Mouse (Mus musculus) small intestine, adult 2 months (tissue): ENCODE data around the gene Irf6. TPM values are rescaled to one million over a fixed set of nuclear protein-coding genes. Genes with fewer than 3 reads are reported as not detected.
A peak's percentile ranks its signal among the peaks of the same experiment; 100 is the strongest.

Experiments
- H3K27ac ChIP-seq: fragments of 200-500 bp; 2 replicates; pipeline ENCODE4 v1.5.1; 2012; ENCODE audit warnings: low read depth, low read length, control low read depth, inconsistent platforms; ENCODE audit not compliant: insufficient read depth
- H3K27me3 ChIP-seq: fragments of 200-500 bp; 2 replicates; pipeline ENCODE4 v1.6.1; 2012; ENCODE audit warnings: mild to moderate bottlenecking, moderate library complexity, low read length, inconsistent platforms; ENCODE audit not compliant: control insufficient read depth, insufficient read depth
- H3K36me3 ChIP-seq: fragments of 200-500 bp; 2 replicates; pipeline ENCODE4 v1.6.1; 2012; ENCODE audit warnings: mild to moderate bottlenecking, low read length, control low read depth, inconsistent platforms; ENCODE audit not compliant: control insufficient read depth, insufficient read depth
- H3K4me1 ChIP-seq: fragments of 200-500 bp; 2 replicates; pipeline ENCODE4 v1.6.1; 2012; ENCODE audit warnings: low read length, inconsistent platforms, mixed read lengths; ENCODE audit not compliant: control insufficient read depth, insufficient read depth, insufficient read length
- H3K4me3 ChIP-seq: fragments of 200-500 bp; 2 replicates; pipeline ENCODE4 v1.5.1; 2012; ENCODE audit warnings: low read depth, mild to moderate bottlenecking, control low read depth, inconsistent platforms, low read length, moderate library complexity
- CTCF ChIP-seq: fragments of 200-500 bp; IDR thresholded peaks from 2 replicates; pipeline ENCODE4 v1.5.1; 2012; ENCODE audit warnings: low read depth, mild to moderate bottlenecking, control low read depth, inconsistent platforms, low read length, moderate library complexity, mixed read lengths; ENCODE audit not compliant: insufficient replicate concordance, insufficient read length; ENCODE audit errors: extremely low read depth
- POLR2A ChIP-seq: fragments of 200-500 bp; IDR thresholded peaks from 2 replicates; pipeline ENCODE4 v1.6.1; 2012; ENCODE audit warnings: low read depth, mild to moderate bottlenecking, control low read depth, inconsistent platforms, low read length, moderate library complexity
- WGBS: fragments of 180-500 bp; shearing (Covaris S2); methylation state at CpG from one replicate; pipeline ENCODE4 v1.1.7; 2018; 5-methylcytosine and 5-hydroxymethylcytosine counted together
- polyA plus RNA-seq: library from polyadenylated mRNA; depleted of rRNA; stranded (reverse); fragments of >200 nt; gene quantifications from 2 replicates; pipeline ENCODE4 v1.2.3, GENCODE M21; 2012

Irf6 gene
- polyA plus RNA-seq, 1 experiment, result 141 TPM

GRCm38 (mm10) chr1:193189151-193189621 is 36.3 kb downstream of the Irf6 start:
- WGBS, result 14% methylated on average over 9 of the region's 9 CpGs

GRCm38 (mm10) chr1:193189771-193190170 is 36.9 kb downstream of the Irf6 start:
- Histone ChIP-seq H3K36me3 (no peaks in the 10 kb centered on the region; the same call in 1 of the 2 replicates), H3K4me3 (no peak overlapping the region), H3K4me1 (peaks cover 4% of the 10 kb centered on the region; the same call in 1 of the 2 replicates), H3K27ac (peak overlapping the region; percentile 13), H3K27me3 (no peaks in the 10 kb centered on the region)
- WGBS, result 51% methylated on average over 3 of the region's 3 CpGs
- no peak for TF ChIP-seq POLR2A
- TF ChIP-seq CTCF, result no peak

More at GRCm38 (mm10) chr1:193189151-193189621, 36.3 kb downstream of the Irf6 start:
- no peaks in the 10 kb centered on the region for H3K27me3 ChIP-seq
- H3K36me3 ChIP-seq, result no peaks in the 10 kb centered on the region; the same call in 1 of the 2 replicates
- no peak overlapping the region for H3K4me3 ChIP-seq
- H3K27ac ChIP-seq, result peak overlapping the region; percentile 13
- peaks cover 4% of the 10 kb centered on the region; the same call in 1 of the 2 replicates for H3K4me1 ChIP-seq
- TF ChIP-seq POLR2A, result no peak
- no peak for TF ChIP-seq CTCF

DNA sequence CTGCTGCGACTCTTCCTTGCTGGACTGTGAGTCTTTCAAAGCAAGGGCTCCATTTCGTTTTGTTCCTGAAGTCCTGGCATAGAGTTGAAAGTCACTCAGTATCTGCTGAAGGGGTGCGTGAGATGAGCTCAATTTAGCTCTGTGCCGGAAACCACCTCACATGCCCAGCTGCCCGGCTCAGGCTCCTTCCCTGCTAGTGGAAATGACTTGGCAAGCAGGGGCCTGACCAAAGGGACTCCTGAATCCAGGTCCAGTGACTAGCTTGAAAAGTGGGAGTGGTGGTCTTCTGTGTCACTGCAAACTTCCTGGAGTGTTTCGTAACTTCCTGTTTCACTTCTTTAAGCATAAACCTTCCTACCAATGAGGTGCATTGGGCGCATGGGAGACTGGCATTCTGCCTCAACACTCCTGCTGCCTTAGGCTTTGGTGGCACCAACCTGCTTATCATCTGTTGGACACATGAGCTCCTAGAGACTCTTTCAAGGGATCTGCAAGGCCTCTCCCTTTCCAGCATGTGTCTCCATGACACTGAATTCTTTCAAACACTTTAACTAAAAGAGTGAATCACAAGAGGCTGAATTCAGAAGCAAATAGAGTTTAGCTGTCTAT is 38.9 kb downstream of the Irf6 start:
- Histone ChIP-seq H3K36me3 (no peaks in the 10 kb centered on the region; the same call in 1 of the 2 replicates), H3K27me3 (no peaks in the 10 kb centered on the region), H3K4me1 (peaks cover 4% of the 10 kb centered on the region; the same call in 1 of the 2 replicates), H3K4me3 (no peak overlapping the region), H3K27ac (no peak overlapping the region)
- TF ChIP-seq CTCF (no peak), POLR2A (no peak)
- 84% methylated on average over 7 of the region's 7 CpGs for WGBS

DNA sequence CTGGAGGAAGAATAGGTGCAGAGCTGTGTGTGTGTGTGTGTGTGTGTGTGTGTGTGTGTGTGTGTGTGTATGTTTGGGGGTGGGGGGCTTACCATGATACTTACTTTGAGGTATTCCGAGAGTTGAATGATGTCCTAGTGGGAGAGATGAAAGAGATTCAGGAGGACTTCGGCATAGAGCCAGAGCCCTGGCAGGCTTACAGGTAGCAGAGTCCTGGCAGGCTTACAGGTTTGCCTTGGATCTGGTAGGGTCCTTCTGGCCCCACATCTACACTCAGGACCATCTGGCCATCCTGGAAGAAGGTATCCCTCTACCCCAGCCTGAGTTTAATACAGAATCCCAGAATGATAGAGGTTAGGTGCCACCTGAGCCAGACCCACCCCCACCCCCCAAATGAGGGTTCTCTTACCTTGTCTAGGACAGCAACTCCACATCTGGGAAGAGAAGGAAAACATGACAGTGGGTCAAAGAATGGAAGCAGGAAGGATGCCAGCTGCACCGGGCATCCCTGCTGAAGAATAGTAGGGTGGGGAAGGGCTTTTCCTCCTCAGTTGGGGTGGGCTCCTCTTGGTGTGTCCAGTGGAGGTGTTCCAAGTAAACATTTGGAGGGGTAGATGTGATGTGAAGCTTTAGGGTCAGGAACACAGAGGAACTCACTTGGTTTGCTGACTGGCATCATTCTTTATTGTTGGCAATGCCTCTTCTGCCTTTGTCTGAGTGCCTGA is 41.7 kb downstream of the Irf6 start:
- no peaks in the 10 kb centered on the region; the same call in 1 of the 2 replicates for H3K36me3 ChIP-seq
- H3K27ac ChIP-seq, result no peak overlapping the region
- no peaks in the 10 kb centered on the region for H3K27me3 ChIP-seq
- TF ChIP-seq CTCF, result no peak
- TF ChIP-seq POLR2A, result no peak
- peaks cover 8% of the 10 kb centered on the region for H3K4me1 ChIP-seq
- no peak overlapping the region for H3K4me3 ChIP-seq
- WGBS, result 74% methylated on average over 3 of the region's 3 CpGs

DNA sequence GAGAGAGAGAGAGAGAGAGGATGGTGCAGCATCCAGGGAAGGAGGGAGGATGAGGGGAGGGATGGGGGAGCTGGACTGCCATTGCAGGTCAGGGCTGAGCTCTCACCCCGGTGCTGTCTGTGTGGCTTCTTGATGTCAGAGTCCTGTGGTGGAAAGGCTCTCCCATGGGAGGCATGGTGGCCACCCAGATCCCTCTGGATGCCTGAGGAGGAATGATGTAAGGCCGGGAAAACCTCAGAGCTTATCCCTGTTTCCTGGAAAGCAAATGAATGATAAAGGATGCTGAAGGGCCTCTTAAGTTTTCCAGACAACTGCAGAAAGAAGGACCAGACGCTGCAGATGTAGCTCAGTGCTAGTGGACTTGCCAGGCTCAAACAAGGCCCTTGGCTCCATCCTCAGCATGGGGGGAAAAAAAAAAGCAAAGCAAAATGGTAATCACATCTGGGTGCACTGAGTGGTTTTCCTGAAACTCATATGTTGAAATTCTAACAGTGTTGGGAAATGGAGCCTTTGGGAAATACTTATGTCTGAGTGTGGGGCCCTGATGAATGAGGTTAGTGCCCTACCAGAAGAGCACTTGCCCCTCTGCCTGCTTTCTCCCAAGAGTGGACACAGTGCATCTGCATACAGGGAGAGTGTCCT is 42.4 kb downstream of the Irf6 start:
- 80% methylated on average over 3 of the region's 3 CpGs for WGBS
- Histone ChIP-seq H3K36me3 (no peaks in the 10 kb centered on the region; the same call in 1 of the 2 replicates), H3K4me1 (peaks cover 7% of the 10 kb centered on the region; the same call in 1 of the 2 replicates), H3K27ac (no peak overlapping the region), H3K4me3 (no peak overlapping the region), H3K27me3 (no peaks in the 10 kb centered on the region)
- TF ChIP-seq CTCF, result no peak

DNA sequence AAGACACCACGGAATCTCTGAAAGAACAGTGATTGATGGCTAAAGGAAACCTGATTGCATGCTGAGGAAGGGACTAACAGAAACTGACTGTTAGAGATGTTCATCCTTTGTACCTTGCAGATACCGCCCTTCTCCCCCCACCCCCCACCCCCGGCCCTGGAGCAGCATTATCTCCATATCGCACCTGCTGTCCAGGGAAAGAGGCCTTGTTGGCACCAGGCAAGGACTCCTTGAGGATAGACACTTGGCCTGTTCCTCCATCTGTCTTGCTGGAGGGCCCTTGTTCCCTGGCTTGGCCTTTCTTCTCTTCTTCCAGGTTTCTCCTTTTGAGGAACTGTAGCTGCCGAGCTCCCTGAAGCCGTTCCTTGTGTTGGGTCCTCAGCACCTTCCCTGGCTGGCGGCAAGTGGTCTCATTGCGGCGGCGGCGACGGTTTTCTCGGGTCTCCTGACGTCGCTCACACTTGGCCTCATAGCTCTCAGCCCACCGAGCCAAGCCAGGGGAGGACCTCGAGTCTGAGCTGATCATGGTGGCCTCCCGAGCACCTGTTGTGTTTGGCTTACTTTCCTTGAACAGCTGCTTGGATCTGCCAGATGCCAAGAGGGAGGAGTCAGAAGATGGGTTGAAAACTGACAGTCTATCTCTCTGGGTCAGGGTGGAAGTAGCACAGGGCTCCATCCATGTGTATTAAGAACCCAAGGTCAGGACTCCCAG is 44.7 kb downstream of the Irf6 start:
- Histone ChIP-seq H3K4me1 (peaks cover 7% of the 10 kb centered on the region; the same call in 1 of the 2 replicates), H3K4me3 (no peak overlapping the region), H3K27ac (no peak overlapping the region), H3K36me3 (no peaks in the 10 kb centered on the region; the same call in 1 of the 2 replicates), H3K27me3 (no peaks in the 10 kb centered on the region)
- no peak for TF ChIP-seq POLR2A
- no peak for TF ChIP-seq CTCF
- 77% methylated on average over 18 of the region's 18 CpGs for WGBS
